Mouse (Mus musculus) C2C12 (cell line): ENCODE results near the gene Chp1.

Experiments
- CTCF ChIP-seq: IDR thresholded peaks from one replicate; pipeline ENCODE4 v1.5.1; 2011; ENCODE audit not compliant: control insufficient read depth, insufficient read depth, insufficient read length
- MYOG ChIP-seq: IDR thresholded peaks from one replicate; pipeline ENCODE4 v1.6.1; 2011; ENCODE audit not compliant: control insufficient read depth, insufficient read length; ENCODE audit errors: extremely low read depth
- USF1 ChIP-seq: IDR thresholded peaks from one replicate; pipeline ENCODE4 v1.6.1; 2011; ENCODE audit warnings: low read depth, mild to moderate bottlenecking, control low read depth, moderate library complexity

DNA sequence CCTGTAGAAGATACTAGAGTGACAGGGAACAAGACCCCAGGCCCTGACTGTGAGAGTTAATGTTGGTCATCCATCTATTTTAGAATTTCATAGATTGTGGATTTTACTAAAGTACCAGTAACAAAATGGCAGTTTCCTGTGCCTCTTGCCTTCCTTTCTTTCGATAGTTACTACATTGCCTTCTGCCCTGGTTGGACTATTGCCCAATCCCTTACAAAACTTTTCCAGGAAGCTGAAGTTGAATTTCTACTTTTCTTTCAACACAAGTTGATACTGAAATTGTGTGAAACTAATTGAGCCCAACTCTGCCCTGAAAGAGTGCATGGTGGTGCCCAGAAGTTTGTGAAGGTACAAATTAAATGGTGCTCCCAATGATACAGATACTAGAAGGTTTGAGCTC, 25.0 kb downstream of the Chp1 start:
- TF ChIP-seq CTCF = no peak
- no peak for TF ChIP-seq USF1
- TF ChIP-seq MYOG = no peak
